Mouse (Mus musculus) heart, adult 2 months (tissue): ENCODE results near the gene H13. TPM values are rescaled to one million over a fixed set of nuclear protein-coding genes. Genes with fewer than 3 reads are reported as not detected.

Experiments
- DNase-seq, 2 experiments: peaks; one replicate each; pipeline ENCODE4 v3.0.0; 2021
- H3K27ac ChIP-seq: fragments of 200-600 bp; 2 replicates; pipeline ENCODE4 v1.8.1; 2022
- H3K27me3 ChIP-seq: fragments of 200-500 bp; 2 replicates; pipeline ENCODE4 v1.6.1; 2012; ENCODE audit warnings: mild to moderate bottlenecking, low read length, inconsistent platforms, mixed read lengths; ENCODE audit not compliant: control insufficient read depth, insufficient read depth
- H3K36me3 ChIP-seq: fragments of 200-500 bp; 2 replicates; pipeline ENCODE4 v1.6.1; 2012; ENCODE audit warnings: low read length, inconsistent platforms; ENCODE audit not compliant: control insufficient read depth, insufficient read depth
- H3K4me1 ChIP-seq: fragments of 200-500 bp; 2 replicates; pipeline ENCODE4 v1.6.1; 2011; ENCODE audit warnings: low read length; ENCODE audit not compliant: control insufficient read depth, insufficient read depth
- H3K4me3 ChIP-seq: fragments of 200-600 bp; 2 replicates; pipeline ENCODE4 v1.8.1; 2022
- H3K79me2 ChIP-seq: fragments of 200-500 bp; replicated peaks from 2 replicates; pipeline ENCODE4 v1.6.1; 2012; ENCODE audit warnings: mild to moderate bottlenecking, inconsistent platforms, low read length, moderate library complexity, mixed read lengths; ENCODE audit not compliant: control insufficient read depth, insufficient read depth
- H3K9ac ChIP-seq: fragments of 200-500 bp; 2 replicates; pipeline ENCODE4 v1.6.1; 2012; ENCODE audit warnings: low read depth, mild to moderate bottlenecking, control low read depth, inconsistent platforms, low read length, mixed read lengths
- CTCF ChIP-seq: fragments of 200-600 bp; IDR thresholded peaks from 2 replicates; pipeline ENCODE4 v1.8.1; 2022; ENCODE audit warnings: antibody characterized with exemption, mild to moderate bottlenecking, moderate library complexity
- EP300 ChIP-seq: fragments of 200-500 bp; IDR thresholded peaks from 2 replicates; pipeline ENCODE4 v1.6.1; 2011; ENCODE audit warnings: low read depth, low read length, control low read depth; ENCODE audit not compliant: insufficient read depth
- POLR2A ChIP-seq: fragments of 200-500 bp; IDR thresholded peaks from 2 replicates; pipeline ENCODE4 v1.6.1; 2011; ENCODE audit warnings: mild to moderate bottlenecking, low read depth, low read length, control low read depth; ENCODE audit not compliant: insufficient read depth
- WGBS: fragments of 180-500 bp; shearing (Covaris S2); methylation state at CpG from one replicate; pipeline ENCODE4 v1.1.7; 2018; 5-methylcytosine and 5-hydroxymethylcytosine counted together
- intact Hi-C: fragments of 180-260 bp; cut with DNase I; formaldehyde crosslinking; loops from one replicate; pipeline ENCODE4 v1.15.1; 2025
- polyA plus RNA-seq: library from polyadenylated mRNA; depleted of rRNA; stranded (reverse); fragments of >200 nt; gene quantifications from 2 replicates; pipeline ENCODE4 v1.2.3, GENCODE M21; 2012
- total RNA-seq, 2 experiments: library from RNA; stranded (reverse); gene quantifications; 2 replicates each; pipeline ENCODE4 v1.2.3; 2021

Gene H13
- total and polyA plus RNA-seq, 3 experiments: 33.9 to 43.5 (median 37.6) TPM

DNA sequence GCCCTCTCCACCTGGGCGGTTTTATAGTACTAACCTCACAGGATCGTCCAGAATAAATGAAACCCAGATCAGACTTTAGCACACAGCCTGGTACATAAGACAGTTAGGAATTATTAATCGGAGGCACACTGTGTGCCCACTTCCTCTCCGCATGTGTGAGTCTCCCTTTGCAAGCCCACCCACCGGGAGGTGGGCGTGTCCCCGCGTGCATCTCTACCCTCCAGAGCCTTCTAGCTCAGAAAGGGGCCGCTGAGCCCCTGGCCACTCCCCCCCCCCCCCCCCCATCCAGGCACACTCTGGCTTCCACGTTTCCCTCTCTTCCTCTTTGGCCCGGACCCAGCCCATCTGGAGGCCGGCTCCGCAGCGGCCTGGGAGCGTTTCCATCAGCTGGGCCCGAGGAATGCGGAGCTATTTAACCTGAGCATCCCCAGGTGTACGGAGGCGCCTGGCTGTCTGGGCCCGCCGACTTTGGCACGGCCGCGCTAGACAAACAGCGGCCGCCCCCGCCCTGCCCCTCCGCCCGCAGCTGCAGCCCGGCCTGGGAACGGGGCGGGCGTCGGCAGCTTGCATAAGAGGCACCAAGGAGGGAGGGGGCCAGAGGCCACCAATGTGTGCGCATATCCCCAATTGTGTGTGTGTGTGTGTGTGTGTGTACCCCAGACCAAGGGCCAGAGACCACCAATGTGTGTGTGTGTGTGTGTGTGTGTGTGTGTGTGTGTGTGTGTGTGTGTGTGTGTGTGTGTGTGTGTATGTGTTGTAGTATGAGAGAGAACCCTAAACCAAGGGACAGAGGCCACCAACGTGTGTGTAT lies 70.0 kb downstream of the H13 start:
- Histone ChIP-seq H3K79me2 (no peaks in the 10 kb centered on the region), H3K4me1 (peaks cover 12% of the 10 kb centered on the region), H3K27ac (peak overlapping the region; percentile 90), H3K9ac (peak overlapping the region; percentile 55), H3K4me3 (peak overlapping the region; percentile 63), H3K27me3 (no peaks in the 10 kb centered on the region), H3K36me3 (no peaks in the 10 kb centered on the region; the same call in 1 of the 2 replicates)
- intact Hi-C loops: loop anchor here (1.0 to 2.0 kb wide), 4 partner anchors 32 to 91 kb away; no protein-coding TSS in a partner anchor
- WGBS: 6% methylated on average over 35 of the region's 36 CpGs
- DNase-seq: peak; percentile 88 to 90
- TF ChIP-seq EP300 (peak; percentile 82; the same call in 1 of the 2 replicates), CTCF (no peak), POLR2A (peak; percentile 69)

DNA sequence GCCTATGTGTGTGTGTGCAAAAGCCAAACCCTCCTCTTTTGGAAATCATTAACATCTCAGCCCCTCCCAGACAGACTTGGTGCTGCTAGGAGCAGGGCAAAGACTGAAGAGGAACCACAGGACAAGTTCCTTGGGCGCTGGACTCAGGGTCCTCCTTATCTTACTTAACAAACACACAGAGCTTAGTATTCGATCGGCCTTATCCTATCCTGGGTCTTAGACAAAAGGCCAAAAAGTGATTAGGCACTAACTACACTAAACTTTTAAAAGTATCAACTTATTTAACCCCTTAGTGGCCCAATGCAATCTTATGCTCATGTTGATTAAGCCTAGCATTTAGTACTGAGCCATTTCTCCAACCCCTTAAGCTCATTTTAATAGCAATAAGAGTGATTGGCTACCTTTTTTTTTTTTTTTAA lies 70.6 kb downstream of the H13 start:
- WGBS: 28% methylated on average over 3 of the region's 3 CpGs
- Histone ChIP-seq H3K27me3 (no peaks in the 10 kb centered on the region), H3K4me1 (peaks cover 10% of the 10 kb centered on the region), H3K9ac (peak overlapping the region; percentile 55), H3K36me3 (no peaks in the 10 kb centered on the region; the same call in 1 of the 2 replicates), H3K4me3 (no peak overlapping the region), H3K27ac (peak overlapping the region; percentile 90), H3K79me2 (no peaks in the 10 kb centered on the region)
- TF ChIP-seq CTCF (no peak), EP300 (no peak; the same call in 1 of the 2 replicates), POLR2A (peak; percentile 56; the same call in 1 of the 2 replicates)
- DNase-seq: no peak
- intact Hi-C loops: loop anchor here (1.0 to 2.0 kb wide), 4 partner anchors 33 to 90 kb away; no protein-coding TSS in a partner anchor

DNA sequence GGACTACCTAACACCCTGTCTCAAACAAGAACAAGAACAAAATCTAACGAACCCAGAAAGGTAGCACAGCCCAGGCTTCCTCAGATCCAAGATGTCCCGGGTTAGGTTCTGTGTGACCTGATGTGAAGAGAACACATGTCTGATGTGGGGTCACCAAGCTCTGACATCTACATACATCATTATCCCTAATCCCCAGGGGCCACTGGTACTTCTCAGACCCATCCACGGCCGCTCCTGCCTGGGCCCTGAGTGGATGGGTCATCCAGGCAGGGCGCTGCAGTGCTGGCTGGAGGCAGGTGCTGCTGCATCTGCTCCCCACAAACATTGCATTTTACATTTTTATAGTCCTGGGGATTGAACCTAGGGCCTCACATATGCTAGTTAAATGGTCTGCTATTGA lies 71.2 kb downstream of the H13 start:
- 86% methylated on average over 5 of the region's 5 CpGs for WGBS
- Histone ChIP-seq H3K27me3 (no peaks in the 10 kb centered on the region), H3K36me3 (no peaks in the 10 kb centered on the region; the same call in 1 of the 2 replicates), H3K4me3 (no peak overlapping the region), H3K27ac (peak overlapping the region; percentile 90), H3K9ac (no peak overlapping the region; the same call in 1 of the 2 replicates), H3K4me1 (peaks cover 10% of the 10 kb centered on the region), H3K79me2 (no peaks in the 10 kb centered on the region)
- TF ChIP-seq CTCF (no peak), EP300 (no peak), POLR2A (no peak)
- no peak for DNase-seq
- intact Hi-C loops: no loop called here

DNA sequence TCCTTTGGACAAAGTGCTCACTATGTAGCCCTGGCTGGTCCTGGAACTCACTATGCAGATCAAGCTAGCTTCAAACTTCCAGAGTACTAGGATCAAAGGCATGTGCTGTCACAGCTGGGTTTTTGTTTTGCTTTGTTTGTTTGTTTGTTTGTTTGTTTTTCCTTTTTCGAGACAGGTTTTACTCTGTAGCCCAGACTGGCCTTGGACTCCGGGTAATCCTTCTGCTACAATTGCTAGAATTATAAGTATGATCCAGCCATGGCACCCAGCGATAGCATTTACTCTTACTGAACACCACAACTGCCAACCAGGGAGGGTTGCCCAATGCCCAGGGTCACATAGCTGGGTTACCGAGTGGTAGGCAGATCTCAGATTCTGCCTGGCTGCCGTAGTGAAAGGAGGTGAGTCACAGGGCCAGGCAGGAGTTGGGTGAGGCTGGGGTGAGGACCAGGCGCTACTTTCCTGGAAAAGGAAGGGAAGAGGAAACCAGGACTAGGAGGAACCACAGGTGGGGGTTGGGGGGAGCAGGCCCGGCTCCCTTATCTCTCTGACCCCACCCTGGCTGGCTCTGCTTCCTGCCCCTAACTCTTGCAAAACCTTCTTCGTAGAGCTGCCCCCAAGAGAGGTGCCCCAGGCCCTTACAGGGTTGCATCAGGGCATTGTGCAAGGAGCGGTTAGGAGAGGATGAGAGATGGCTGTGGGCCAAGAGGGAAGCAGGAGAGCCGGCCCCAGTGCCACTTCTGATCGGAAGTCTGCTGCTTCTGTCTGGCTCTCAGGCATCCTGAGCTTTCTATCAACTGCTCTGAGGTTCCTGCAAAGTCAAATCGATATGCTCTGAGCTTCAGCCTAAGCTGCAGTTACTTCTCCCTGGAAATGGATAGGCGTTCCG lies 72.1 kb downstream of the H13 start:
- Histone ChIP-seq H3K36me3 (no peaks in the 10 kb centered on the region; the same call in 1 of the 2 replicates), H3K79me2 (no peaks in the 10 kb centered on the region), H3K4me3 (peak overlapping the region; percentile 9; the same call in 1 of the 2 replicates), H3K27me3 (no peaks in the 10 kb centered on the region), H3K4me1 (peaks cover 10% of the 10 kb centered on the region), H3K9ac (peak overlapping the region; percentile 60), H3K27ac (peak overlapping the region; percentile 90)
- intact Hi-C loops: loop anchor here (1.0 to 2.0 kb wide), 2 partner anchors 25 to 45 kb away; no protein-coding TSS in a partner anchor
- 29% methylated on average over 14 of the region's 14 CpGs for WGBS
- DNase-seq: peak; percentile 72 to 80
- TF ChIP-seq CTCF: no peak
- TF ChIP-seq EP300: peak; percentile 67
- 0 out of 2 replicates have a peak, but pooled peaks have one; percentile 20 for TF ChIP-seq POLR2A

DNA sequence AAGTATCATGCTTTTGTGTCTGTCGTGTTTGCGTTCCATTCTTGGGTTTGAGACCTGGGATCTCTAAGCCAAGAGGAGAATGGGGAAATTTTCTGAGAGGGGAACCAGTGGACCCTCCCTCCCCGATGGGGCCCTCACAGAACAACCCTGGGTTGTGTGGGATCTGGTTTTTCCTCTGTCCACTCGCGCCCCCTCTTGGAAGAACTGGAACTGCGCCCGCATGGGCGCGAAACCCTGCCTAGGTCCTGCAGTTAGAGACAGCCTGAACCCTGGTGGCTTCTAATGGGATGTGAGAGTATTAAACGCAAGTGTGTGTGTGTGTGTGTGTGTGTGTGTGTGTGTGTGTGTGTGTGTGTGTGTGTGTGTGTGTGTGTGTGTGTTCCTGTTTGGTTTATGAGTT lies 73.2 kb downstream of the H13 start:
- Histone ChIP-seq H3K36me3 (no peaks in the 10 kb centered on the region; the same call in 1 of the 2 replicates), H3K9ac (peak overlapping the region; percentile 37; the same call in 1 of the 2 replicates), H3K4me3 (no peak overlapping the region), H3K4me1 (peaks cover 10% of the 10 kb centered on the region), H3K27ac (peak overlapping the region; percentile 90), H3K27me3 (no peaks in the 10 kb centered on the region), H3K79me2 (no peaks in the 10 kb centered on the region)
- intact Hi-C loops: loop anchor here (1.0 to 2.0 kb wide), 2 partner anchors 24 to 46 kb away; no protein-coding TSS in a partner anchor
- WGBS: 36% methylated on average over 10 of the region's 10 CpGs
- DNase-seq: peak; percentile 67 to 80
- TF ChIP-seq POLR2A (no peak), EP300 (peak; percentile 73; the same call in 1 of the 2 replicates), CTCF (peak; percentile 69)
